Mouse (Mus musculus) embryonic fibroblast, embryonic 13.5 days (primary cell): ENCODE measurements around the gene Slc35g2.

Source experiments
- CTCF ChIP-seq: IDR thresholded peaks from 2 replicates; pipeline ENCODE4 v1.5.1; 2011; ENCODE audit warnings: mild to moderate bottlenecking, control low read depth, low read length, moderate library complexity, borderline replicate concordance; ENCODE audit not compliant: insufficient read depth
- POLR2A ChIP-seq: IDR thresholded peaks from 2 replicates; pipeline ENCODE4 v1.6.1; 2011; ENCODE audit warnings: low read depth, mild to moderate bottlenecking, control low read depth, low read length, moderate library complexity

DNA sequence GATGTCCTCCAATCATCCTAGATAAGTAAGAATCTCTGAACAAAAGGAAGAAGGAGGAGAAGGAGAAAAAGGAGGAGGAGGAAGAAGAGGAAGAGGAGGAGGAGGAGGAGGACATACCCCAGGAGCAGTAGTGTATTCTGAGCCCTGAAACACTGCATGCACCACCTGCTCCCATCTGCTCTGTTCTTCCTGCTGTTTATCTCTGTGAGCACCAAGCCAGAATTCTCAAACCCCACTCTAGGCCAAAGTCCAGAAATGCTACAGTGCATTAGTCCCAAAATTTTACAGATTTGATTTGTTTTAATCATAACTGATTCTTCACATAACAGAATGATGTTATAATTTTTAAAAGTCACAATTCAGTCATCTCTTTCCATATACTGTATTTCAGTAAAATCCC, 11.9 kb downstream of the Slc35g2 start:
- TF ChIP-seq CTCF (no peak), POLR2A (no peak)
